Mouse (Mus musculus) myocyte (in vitro differentiated cells): ENCODE measurements at regions not wholly inside any gene's neighbourhood (a gene's known extent, or its start where the extent isn't known, plus 50 kb on each side); places are given as distances from the start of the nearest gene placed in this dataset.

Source experiments
- CEBPB ChIP-seq: IDR thresholded peaks from 2 replicates; pipeline ENCODE4 v1.6.1; 2011; ENCODE audit warnings: mild to moderate bottlenecking, moderate library complexity; ENCODE audit not compliant: poor library complexity, insufficient read depth, severe bottlenecking
- E2F4 ChIP-seq: IDR thresholded peaks from one replicate; pipeline ENCODE4 v1.6.1; 2011; ENCODE audit warnings: mild to moderate bottlenecking, control low read depth, moderate library complexity; ENCODE audit not compliant: insufficient read depth
- MAX ChIP-seq: IDR thresholded peaks from one replicate; pipeline ENCODE4 v1.6.1; 2011; ENCODE audit warnings: low read depth, mild to moderate bottlenecking, control low read depth
- MYOD1 ChIP-seq, 3 experiments: IDR thresholded peaks; one replicate each; pipeline ENCODE4 v1.6.1; 2011; ENCODE audit warnings: control low read depth in 2 of 3, low read depth in 2 of 3, mild to moderate bottlenecking in 2 of 3, moderate library complexity in 1 of 3; ENCODE audit not compliant: insufficient read length in 2 of 3, control insufficient read depth in 1 of 3
- MYOG ChIP-seq, 3 experiments: IDR thresholded peaks; one replicate each; pipeline ENCODE4 v1.6.1; 2011; ENCODE audit warnings: control low read depth in 2 of 3, low read depth in 2 of 3, mild to moderate bottlenecking in 2 of 3; ENCODE audit not compliant: insufficient read length in 2 of 3, control insufficient read depth in 1 of 3, insufficient read depth in 1 of 3
- POLR2A ChIP-seq: IDR thresholded peaks from one replicate; pipeline ENCODE4 v1.6.1; 2011; ENCODE audit warnings: low read depth, mild to moderate bottlenecking, control low read depth, moderate library complexity; ENCODE audit not compliant: insufficient read length
- POLR2AphosphoS2 ChIP-seq: IDR thresholded peaks from one replicate; pipeline ENCODE4 v1.6.1; 2011; ENCODE audit warnings: low read depth, control low read depth; ENCODE audit not compliant: insufficient read length
- REST ChIP-seq: IDR thresholded peaks from one replicate; pipeline ENCODE4 v1.6.1; 2011; ENCODE audit warnings: mild to moderate bottlenecking, control low read depth, moderate library complexity; ENCODE audit not compliant: insufficient read depth, insufficient read length
- SRF ChIP-seq: IDR thresholded peaks from one replicate; pipeline ENCODE4 v1.6.1; 2011; ENCODE audit warnings: low read depth; ENCODE audit not compliant: control insufficient read depth, insufficient read length
- TCF12 ChIP-seq: IDR thresholded peaks from one replicate; pipeline ENCODE4 v1.6.1; 2011; ENCODE audit warnings: mild to moderate bottlenecking, control low read depth; ENCODE audit not compliant: poor library complexity, insufficient read depth, severe bottlenecking
- TCF3 ChIP-seq: IDR thresholded peaks from one replicate; pipeline ENCODE4 v1.6.1; 2011; ENCODE audit warnings: low read depth, control low read depth; ENCODE audit not compliant: insufficient read length
- USF1 ChIP-seq: IDR thresholded peaks from one replicate; pipeline ENCODE4 v1.6.1; 2011; ENCODE audit warnings: low read depth, mild to moderate bottlenecking, control low read depth, moderate library complexity

DNA sequence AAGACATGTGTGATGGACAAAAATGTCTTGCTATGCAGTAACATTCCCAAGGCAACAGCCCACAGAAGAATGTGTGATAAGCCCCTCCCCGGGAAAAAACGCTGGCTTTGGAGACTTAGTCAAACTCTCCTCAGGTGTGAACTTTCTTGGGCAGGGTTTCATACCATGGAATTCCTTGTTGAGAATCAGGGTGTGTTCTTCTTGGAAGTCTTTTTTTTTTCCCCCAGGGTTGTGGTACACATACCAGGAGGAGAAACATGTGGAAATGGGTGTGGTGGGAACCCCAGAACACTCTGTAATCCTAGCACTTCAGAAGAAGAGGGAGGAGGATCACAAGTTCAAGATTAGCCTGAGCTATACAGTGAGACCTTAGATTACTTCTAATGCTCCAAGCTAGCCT is 228.3 kb downstream of the Cd83 start:
- TF ChIP-seq POLR2A: no peak
- TF ChIP-seq TCF12: no peak
- no peak for TF ChIP-seq MYOD1 (IDR thresholded peaks at IDR 0.05; ENCODE audit: control insufficient read depth in 1 of 3, insufficient read length in 2 of 3, low read depth in 2 of 3)
- TF ChIP-seq MYOG (IDR thresholded peaks at IDR 0.05; ENCODE audit: control insufficient read depth in 1 of 3, insufficient read depth in 1 of 3, insufficient read length in 2 of 3, low read depth in 2 of 3): no peak
- no peak for TF ChIP-seq USF1
- TF ChIP-seq CEBPB: no peak
- no peak for TF ChIP-seq MAX
- no peak for TF ChIP-seq POLR2AphosphoS2
- no peak for TF ChIP-seq SRF
- TF ChIP-seq E2F4: no peak
- no peak for TF ChIP-seq REST
- TF ChIP-seq TCF3: no peak
